Mouse (Mus musculus) cerebellum, adult 11-12 months (tissue): Measurements from ENCODE around the gene Eif3d.
"Not testable (repeated sequence)": the region's sequence is repeated elsewhere in the genome, so short reads cannot be mapped to it uniquely, and the experiment has no call there.

Source experiments
- DNase-seq: peaks from one replicate; pipeline ENCODE4 v3.0.0; 2022

Gene Eif3d

GRCm38 (mm10) chr15:77970470-77971292 is at the start of gene Eif3d:
Gene Eif3d, minus strand, starts transcription at chr15:77970813.
- peak; percentile 97 for DNase-seq

DNA sequence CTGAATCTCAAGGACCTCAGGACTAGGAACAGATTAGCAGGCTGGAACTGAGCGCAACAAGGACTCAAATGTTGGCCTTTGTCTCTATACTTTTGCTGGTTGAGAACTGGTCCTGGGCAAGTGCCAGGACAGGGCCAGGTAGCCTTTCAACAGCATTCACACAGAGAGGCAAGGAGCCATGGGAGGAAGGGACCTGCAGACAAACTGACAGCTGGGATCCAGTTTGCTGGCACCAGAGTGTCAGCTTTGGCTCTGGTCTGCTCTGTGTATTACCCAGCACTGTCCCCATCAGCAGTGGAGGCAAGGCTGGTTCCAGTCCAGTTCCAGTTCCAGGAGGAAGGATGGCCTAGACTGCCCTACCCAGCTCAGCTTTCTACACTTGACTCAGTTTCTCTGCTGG is 43.4 kb upstream of the Eif3d start:
- DNase-seq = peak; percentile 70

DNA sequence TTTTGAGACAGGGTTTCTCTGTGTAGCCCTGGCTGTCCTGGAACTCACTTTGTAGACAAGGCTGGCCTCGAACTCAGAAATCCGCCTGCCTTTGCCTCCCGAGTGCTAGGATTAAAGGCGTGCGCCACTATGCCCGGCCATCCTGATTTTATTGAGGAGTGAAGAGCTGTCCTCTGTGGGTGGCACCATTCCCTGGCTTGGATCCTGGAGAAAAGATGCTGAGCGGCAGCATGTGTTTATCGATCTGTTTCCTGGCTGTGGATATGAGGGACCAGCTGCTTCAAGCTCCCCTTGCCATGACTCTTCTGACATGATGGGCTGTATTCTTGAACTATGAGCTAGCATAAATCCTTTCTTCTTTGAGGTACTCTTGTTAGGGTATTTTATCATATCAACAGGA is 37.6 kb upstream of the Eif3d start:
- DNase-seq = not testable (repeated sequence)

DNA sequence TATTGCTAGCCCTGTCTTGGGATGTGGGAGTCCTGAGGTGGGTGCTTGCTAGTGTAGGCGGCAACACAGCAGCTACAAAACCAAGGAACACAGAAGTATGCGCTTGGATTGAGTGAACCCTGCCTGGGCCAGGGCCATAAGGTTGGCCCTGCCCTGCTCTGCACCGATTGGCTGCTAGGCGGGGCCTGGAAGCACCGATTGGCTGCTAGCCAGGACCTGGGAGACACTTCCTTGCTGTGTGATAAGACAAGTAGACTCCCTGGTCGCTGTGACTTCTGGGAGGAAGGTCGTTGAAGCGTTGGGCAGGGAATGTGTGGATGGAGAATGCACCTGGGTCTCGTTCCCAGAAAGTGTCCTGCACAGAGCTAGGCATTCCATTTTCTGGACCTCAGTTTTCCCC is 33.3 kb upstream of the Eif3d start:
- DNase-seq = peak; percentile 58

- no peak for DNase-seq
These were observed 30.8 kb upstream of the Eif3d start for GRCm38 (mm10) chr15:78001400-78001799.

- no peak for DNase-seq
These were observed 17.9 kb upstream of the Eif3d start for GRCm38 (mm10) chr15:77988541-77988940.

DNA sequence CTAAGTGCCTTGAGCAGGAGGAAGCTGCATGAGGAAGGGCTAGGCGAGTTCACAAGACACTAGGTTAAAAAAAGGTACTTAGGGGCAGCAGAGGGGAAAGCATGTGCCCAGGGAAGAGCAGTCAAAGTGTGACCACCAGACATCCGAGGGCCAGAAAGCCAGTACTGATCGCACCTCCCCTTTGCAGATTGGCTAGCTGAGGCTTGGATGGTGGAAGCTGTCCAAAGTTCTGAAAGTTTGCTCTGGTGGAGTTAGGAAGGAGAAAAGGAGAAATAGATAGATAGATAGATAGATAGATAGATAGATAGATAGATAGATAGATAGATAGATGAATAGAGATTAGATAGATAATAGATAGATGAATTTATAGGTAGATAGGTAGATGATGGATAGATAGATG is 12.8 kb upstream of the Eif3d start:
- no peak for DNase-seq

DNA sequence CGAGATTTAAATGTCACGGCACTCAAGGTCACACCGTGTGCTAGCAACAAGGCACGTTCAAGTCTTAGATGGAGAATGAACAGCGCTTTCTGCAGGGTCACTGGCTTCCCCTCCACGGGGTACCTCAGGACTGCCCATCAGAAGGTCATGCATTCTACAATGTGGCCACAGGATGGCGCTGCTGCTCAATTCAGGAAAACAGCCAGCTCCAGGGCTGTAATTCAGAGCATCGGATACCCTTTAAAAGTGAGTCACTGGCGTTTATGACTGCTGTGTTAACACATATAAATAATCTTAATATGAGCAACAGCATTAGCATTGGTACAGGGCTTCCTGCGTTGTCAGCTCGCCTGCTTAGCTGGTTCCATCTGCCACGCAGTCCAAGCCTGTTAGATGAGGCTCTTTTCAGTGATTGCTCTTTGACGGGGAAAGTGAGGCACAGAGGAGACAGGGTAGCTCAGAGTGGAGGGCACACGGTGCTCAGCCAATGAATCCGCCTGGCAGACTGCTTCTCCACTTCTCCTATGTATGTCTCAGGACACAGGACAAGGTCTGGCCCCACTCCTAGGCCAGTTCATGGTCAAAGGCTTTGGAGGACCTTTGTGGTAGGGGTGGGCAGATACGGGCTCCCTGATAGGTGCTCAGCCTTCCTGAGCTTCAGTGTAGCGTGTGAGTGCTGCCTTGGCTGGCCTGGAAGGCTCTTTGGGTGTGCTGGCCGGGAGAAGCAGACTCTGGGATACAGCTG is 11.8 kb upstream of the Eif3d start:
- peak; percentile 75 for DNase-seq

GRCm38 (mm10) chr15:77981181-77981680 is 10.6 kb upstream of the Eif3d start:
- no peak for DNase-seq

DNA sequence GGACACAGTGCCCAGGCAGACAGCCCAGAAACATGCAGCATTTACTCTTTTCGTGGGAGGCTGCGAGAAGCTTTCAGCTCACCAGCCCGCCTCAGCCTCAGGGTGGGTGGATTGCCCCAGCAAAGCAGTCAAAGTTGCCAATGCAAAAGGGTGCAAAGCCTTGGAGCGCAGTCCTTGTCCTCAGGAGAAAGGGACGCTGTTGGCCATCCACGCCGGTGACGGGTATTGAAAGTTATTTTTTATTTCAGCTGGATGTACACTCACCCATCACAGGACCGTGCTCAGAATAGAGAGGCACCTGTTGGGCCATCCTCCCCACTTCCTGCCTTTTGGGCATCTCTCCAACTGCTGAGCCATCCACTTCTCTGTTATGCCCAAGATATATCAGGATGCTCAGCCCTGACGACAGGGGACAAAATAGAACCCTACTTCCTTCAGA is 8.8 kb upstream of the Eif3d start:
- DNase-seq = no peak

- DNase-seq = no peak
These were observed 7.0 kb upstream of the Eif3d start for GRCm38 (mm10) chr15:77977663-77978062.

DNA sequence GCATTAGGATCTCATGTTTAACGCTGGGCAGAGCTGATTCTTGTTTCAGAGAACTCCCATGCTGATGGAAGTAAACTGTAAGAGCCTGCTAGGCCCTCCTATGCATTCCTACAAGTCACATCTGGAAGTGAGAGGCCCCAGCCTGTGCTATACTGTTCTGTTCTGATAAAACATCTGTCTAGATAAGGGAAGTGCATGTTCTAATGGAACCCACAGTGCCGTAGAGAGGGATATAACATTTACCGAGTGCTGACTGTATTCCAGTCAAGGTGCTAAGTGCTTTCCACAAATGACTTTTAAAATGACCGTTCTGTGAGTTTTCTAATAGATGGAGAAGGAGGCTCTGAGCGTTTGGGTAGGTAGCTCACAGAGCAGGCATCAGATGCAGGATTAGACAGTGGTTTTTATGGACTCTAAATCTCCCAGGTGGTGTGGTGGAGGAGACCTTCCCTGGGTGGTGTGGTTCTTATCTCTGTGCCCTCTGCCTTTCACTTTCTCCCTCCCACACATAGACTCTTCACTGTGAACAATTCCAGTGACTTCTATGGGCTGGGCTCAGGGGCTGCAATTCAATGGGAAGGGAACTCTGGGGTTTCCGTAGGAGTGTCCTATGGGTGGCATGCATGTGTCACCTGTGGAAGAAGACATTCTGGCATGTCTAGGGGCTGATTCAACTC is 3.7 kb upstream of the Eif3d start:
- DNase-seq = no peak

DNA sequence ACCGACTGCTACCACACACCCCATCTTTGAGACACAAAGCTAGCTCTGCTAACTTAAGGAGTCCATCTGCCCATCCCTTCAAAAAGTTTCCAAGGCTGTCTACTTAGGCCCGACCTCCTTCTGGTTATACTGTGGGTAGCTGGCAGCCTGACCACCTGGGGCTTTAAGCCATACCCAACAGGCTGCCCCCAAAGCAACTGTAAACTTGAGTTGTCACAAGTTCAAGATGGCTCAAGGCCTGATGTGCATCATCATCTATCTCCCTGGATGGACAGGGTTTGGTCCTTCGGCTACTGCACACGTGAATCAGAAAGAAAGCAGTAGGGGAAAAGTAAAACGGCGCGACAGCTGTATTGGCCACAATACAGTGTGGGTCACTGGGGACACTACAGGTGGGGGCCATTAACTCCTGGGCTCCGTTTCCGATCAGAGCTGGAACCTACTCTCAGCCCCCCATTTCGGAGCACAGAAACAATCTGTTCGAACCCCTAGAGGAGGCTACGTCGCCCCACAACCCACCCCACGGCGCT is 608 bp downstream of the Eif3d start:
- DNase-seq = peak; percentile 60

GRCm38 (mm10) chr15:77965117-77965528 is 5.5 kb downstream of the Eif3d start:
- DNase-seq = no peak

DNA sequence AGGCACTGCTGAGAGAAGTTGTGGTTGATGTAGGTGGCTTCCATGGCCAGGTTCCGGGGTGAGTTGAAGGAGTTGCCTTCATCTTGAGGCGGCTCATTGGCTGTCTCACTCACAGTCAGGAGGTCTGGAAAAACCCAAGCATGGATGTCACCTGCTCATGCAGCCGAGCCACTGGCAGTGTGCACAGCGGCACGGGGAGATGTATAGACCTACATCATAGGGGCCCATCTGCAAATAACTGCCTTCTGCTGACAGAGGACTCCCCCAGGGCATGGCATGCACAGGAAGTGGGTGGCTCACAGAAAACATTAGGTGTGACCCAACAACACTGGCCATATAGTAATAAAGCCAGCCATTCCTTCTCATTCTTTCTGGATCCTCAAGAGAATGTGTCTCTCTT is 8.2 kb downstream of the Eif3d start:
- no peak for DNase-seq

GRCm38 (mm10) chr15:77960693-77961092 is 9.9 kb downstream of the Eif3d start:
- DNase-seq = no peak

DNA sequence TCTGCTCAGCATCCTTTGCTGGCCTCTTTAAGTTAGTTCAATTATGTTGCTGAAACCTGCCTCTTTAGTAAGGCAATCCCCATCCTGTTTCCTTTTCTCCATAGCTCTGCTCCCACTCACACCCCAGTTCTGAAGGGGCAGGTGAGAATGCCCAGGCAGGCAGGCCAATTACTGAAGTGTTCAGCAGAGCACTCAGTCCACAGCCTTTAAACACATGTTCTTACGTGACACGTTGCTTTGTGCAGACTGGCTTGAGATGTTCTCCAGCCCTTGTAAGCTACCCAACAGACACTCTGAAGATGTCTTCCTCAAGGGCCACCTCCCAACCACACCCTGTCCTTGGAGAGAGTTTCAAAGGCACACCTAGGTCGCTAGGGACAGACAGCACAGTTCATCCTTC is 12.5 kb downstream of the Eif3d start:
- no peak for DNase-seq

GRCm38 (mm10) chr15:77957625-77958024 is 13.0 kb downstream of the Eif3d start:
- no peak for DNase-seq

GRCm38 (mm10) chr15:77956404-77956901 is 14.2 kb downstream of the Eif3d start, which contains the start of gene Foxred2:
Gene Foxred2, minus strand, starts transcription at chr15:77956722.
- peak; percentile 96 for DNase-seq

DNA sequence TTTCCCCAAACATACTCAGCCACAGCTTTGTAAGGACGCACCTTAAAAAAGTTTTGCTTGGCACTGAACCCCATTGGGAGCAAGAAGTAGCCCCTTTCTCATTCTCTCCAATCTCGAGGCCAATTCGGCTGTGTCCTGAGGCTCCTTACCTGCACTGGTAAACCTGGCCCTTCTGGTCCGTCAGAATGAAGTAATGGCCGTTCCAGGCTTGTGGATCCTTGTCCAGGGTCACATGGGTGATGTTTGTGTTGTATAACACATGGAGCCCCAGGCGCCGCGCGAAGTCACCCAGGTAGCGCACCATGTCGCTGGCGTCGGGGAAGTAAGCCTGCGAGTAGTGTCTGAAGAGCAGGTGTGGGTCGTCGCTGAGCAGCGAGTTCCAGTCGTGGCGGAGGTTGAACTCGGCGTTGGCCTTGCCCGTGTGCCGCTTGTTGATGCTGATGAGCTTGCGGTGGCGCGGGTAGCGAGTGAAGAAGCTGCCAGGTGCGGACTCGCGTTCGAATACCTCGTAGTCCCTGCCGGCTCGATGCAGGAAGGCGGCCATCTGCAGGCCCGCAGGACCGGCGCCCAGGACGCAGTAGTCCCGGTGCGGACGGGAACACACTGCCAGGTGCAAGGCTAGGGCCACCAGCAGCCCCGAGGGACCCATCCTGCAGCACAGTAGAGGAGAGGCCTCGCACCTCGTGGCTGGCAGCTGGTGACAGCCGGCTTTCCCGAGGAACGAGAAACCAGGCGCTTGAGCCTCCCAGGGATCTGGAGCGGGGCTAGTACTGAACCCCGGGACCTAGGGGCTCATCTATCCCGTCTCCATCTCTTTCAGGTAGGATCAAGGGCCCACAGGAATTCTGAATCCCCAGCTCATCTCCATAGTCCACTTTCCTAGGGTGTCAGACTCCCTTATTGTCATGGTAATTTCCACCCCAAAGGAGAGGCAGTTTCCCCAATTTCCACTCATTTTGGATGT is 14.9 kb downstream of the Eif3d start:
- peak; percentile 73 for DNase-seq

GRCm38 (mm10) chr15:77954362-77954761 is 16.3 kb downstream of the Eif3d start:
- peak; percentile 45 for DNase-seq

- DNase-seq = peak; percentile 83
These were observed 17.7 kb downstream of the Eif3d start for GRCm38 (mm10) chr15:77952921-77953320.
